Mouse (Mus musculus) CH12.LX (cell line): ENCODE measurements around the gene Ghr. TPM values are rescaled to one million over a fixed set of nuclear protein-coding genes. Genes with fewer than 3 reads are reported as not detected.

Experiments used
- DNase-seq: peaks from one replicate; pipeline ENCODE4 v3.0.0-alpha.2; 2013; ENCODE audit errors: extremely low read depth
- H3K27ac ChIP-seq: 2 replicates; pipeline ENCODE4 v1.5.1; 2012; ENCODE audit warnings: low read depth, mild to moderate bottlenecking, control low read depth, moderate library complexity; ENCODE audit not compliant: insufficient read depth
- H3K27me3 ChIP-seq: replicated peaks from 2 replicates; pipeline ENCODE3; 2012; ENCODE audit warnings: inconsistent platforms
- H3K36me3 ChIP-seq, 2 experiments: replicated peaks in 1 of 2; 2 replicates each; pipeline versions ENCODE3 to v1.6.1; 2012; ENCODE audit warnings: inconsistent platforms in 1 of 2, low read length in 1 of 2, mild to moderate bottlenecking in 1 of 2, mixed read lengths in 1 of 2, moderate library complexity in 1 of 2; ENCODE audit not compliant: control insufficient read depth in 1 of 2, insufficient read depth in 1 of 2
- H3K4me1 ChIP-seq, 2 experiments: 2 replicates each; pipeline ENCODE4 v1.6.1; 2012; ENCODE audit warnings: inconsistent platforms in 1 of 2, moderate library complexity in 1 of 2; ENCODE audit not compliant: insufficient read depth in 2 of 2, control insufficient read depth in 1 of 2
- H3K4me2 ChIP-seq: 2 replicates; pipeline ENCODE4 v1.6.1; 2012; ENCODE audit warnings: low read depth, mild to moderate bottlenecking, control low read depth; ENCODE audit not compliant: poor library complexity, insufficient read depth, severe bottlenecking
- H3K4me3 ChIP-seq, 3 experiments: fragments of 150-350 bp in 1 of 3; sonication (generic) in 1 of 3; replicated peaks in 1 of 3; 2 replicates each; pipeline versions ENCODE3 to v1.5.1; 2011 to 2012; ENCODE audit warnings: low read depth in 2 of 3, low read length in 2 of 3, mild to moderate bottlenecking in 2 of 3, moderate library complexity in 2 of 3, control low read depth in 1 of 3, improper control_type of control experiment in 1 of 3, inconsistent platforms in 1 of 3, mixed read lengths in 1 of 3; ENCODE audit not compliant: poor library complexity in 1 of 3
- H3K79me2 ChIP-seq: replicated peaks from 2 replicates; pipeline ENCODE4 v1.6.1; 2012; ENCODE audit warnings: mild to moderate bottlenecking, moderate library complexity; ENCODE audit not compliant: control insufficient read depth, poor library complexity, insufficient read depth, severe bottlenecking; ENCODE audit errors: extremely low read depth
- H3K9ac ChIP-seq: 2 replicates; pipeline ENCODE4 v1.6.1; 2012; ENCODE audit warnings: low read depth, mild to moderate bottlenecking, control low read depth, moderate library complexity; ENCODE audit not compliant: insufficient read depth
- H3K9me3 ChIP-seq: replicated peaks from 2 replicates; pipeline ENCODE3; 2012; ENCODE audit warnings: low read length, inconsistent platforms, mixed read lengths
- BHLHE40 ChIP-seq: IDR thresholded peaks from 2 replicates; pipeline ENCODE4 v1.6.1; 2011; ENCODE audit warnings: mild to moderate bottlenecking, low read depth, low read length, improper control_type of control experiment
- CHD1 ChIP-seq: IDR thresholded peaks from 2 replicates; pipeline ENCODE4 v1.6.1; 2012; ENCODE audit warnings: low read depth, low read length, improper control_type of control experiment, inconsistent platforms
- CHD2 ChIP-seq: IDR thresholded peaks from 2 replicates; pipeline ENCODE4 v1.6.1; 2011; ENCODE audit warnings: low read length, improper control_type of control experiment
- E2F4 ChIP-seq: IDR thresholded peaks from 2 replicates; pipeline ENCODE4 v1.6.1; 2011; ENCODE audit warnings: low read depth, low read length, improper control_type of control experiment; ENCODE audit not compliant: insufficient replicate concordance
- EP300 ChIP-seq: IDR thresholded peaks from 2 replicates; pipeline ENCODE4 v1.6.1; 2011; ENCODE audit warnings: low read length, improper control_type of control experiment
- JUN ChIP-seq: IDR thresholded peaks from 2 replicates; pipeline ENCODE4 v1.6.1; 2011; ENCODE audit warnings: low read depth, mild to moderate bottlenecking, low read length, improper control_type of control experiment, moderate library complexity; ENCODE audit not compliant: insufficient read depth
- JUND ChIP-seq: conservative IDR thresholded peaks from 2 replicates; pipeline ENCODE4 v1.6.1; 2011; ENCODE audit warnings: low read depth, low read length, improper control_type of control experiment
- MAX ChIP-seq: IDR thresholded peaks from 2 replicates; pipeline ENCODE4 v1.6.1; 2011; ENCODE audit warnings: low read length, improper control_type of control experiment
- MEF2A ChIP-seq: IDR thresholded peaks from 2 replicates; pipeline ENCODE4 v1.6.1; 2014; ENCODE audit warnings: low read depth, mild to moderate bottlenecking, inconsistent platforms, low read length, improper control_type of control experiment, borderline replicate concordance
- MXI1 ChIP-seq: IDR thresholded peaks from 2 replicates; pipeline ENCODE4 v1.6.1; 2011; ENCODE audit warnings: mild to moderate bottlenecking, low read depth, low read length, improper control_type of control experiment
- MYC ChIP-seq: IDR thresholded peaks from 2 replicates; pipeline ENCODE4 v1.6.1; 2011; ENCODE audit warnings: low read depth, mild to moderate bottlenecking, improper control_type of control experiment, low read length
- NRF1 ChIP-seq: IDR thresholded peaks from 2 replicates; pipeline ENCODE4 v1.6.1; 2014; ENCODE audit warnings: low read depth, mild to moderate bottlenecking, inconsistent platforms, low read length, improper control_type of control experiment, moderate library complexity
- POLR2AphosphoS2 ChIP-seq: IDR thresholded peaks from 2 replicates; pipeline ENCODE4 v1.6.1; 2011; ENCODE audit warnings: low read depth, low read length, improper control_type of control experiment
- RCOR1 ChIP-seq: conservative IDR thresholded peaks from 2 replicates; pipeline ENCODE4 v1.6.1; 2012; ENCODE audit warnings: low read depth, mild to moderate bottlenecking, inconsistent platforms, low read length, improper control_type of control experiment
- SIN3A ChIP-seq: IDR thresholded peaks from 2 replicates; pipeline ENCODE4 v1.6.1; 2012; ENCODE audit warnings: low read length, improper control_type of control experiment, inconsistent platforms
- TBP ChIP-seq: conservative IDR thresholded peaks from 2 replicates; pipeline ENCODE4 v1.6.1; 2011; ENCODE audit warnings: low read depth, low read length, improper control_type of control experiment
- TCF12 ChIP-seq: IDR thresholded peaks from 2 replicates; pipeline ENCODE4 v1.6.1; 2014; ENCODE audit warnings: low read depth, mild to moderate bottlenecking, inconsistent platforms, low read length, improper control_type of control experiment
- UBTF ChIP-seq: IDR thresholded peaks from 2 replicates; pipeline ENCODE4 v1.6.1; 2012; ENCODE audit warnings: low read depth, mild to moderate bottlenecking, inconsistent platforms, low read length, improper control_type of control experiment, moderate library complexity
- USF1 ChIP-seq: IDR thresholded peaks from 2 replicates; pipeline ENCODE4 v1.6.1; 2014; ENCODE audit warnings: low read depth, mild to moderate bottlenecking, inconsistent platforms, low read length, improper control_type of control experiment
- dilution Hi-C: fragments of 300-500 bp; cut with MboI; formaldehyde crosslinking; loops from 2 replicates; pipeline ENCODE4 v1.14.3; 2020; ENCODE audit warnings: low sequenced_read_pairs; ENCODE audit not compliant: extremely low pct_unique_long_range_greater_than_20kb, extremely low pct_ligation_motif_present
- in situ Hi-C: fragments of 300-500 bp; cut with MboI; formaldehyde crosslinking; loops from 3 replicates; pipeline ENCODE4 v1.14.3; 2019; ENCODE audit warnings: low sequenced_read_pairs, low pct_ligation_motif_present, low pct_unique_long_range_greater_than_20kb, mixed read lengths
- polyA plus RNA-seq: library from polyadenylated mRNA; unstranded; fragments of >175 nt; gene quantifications from 2 replicates; pipeline ENCODE4 v1.2.1, GENCODE M21; 2012; ENCODE audit warnings: low read depth; ENCODE audit not compliant: insufficient read length
- total RNA-seq, 2 experiments: library from RNA; depleted of rRNA; stranded (reverse); fragments of 300-350 nt in 1 of 2; fragments of >200 nt in 1 of 2; gene quantifications; 2 replicates each; pipeline ENCODE4 v1.2.3; 2012 to 2014

Ghr gene
- total and polyA plus RNA-seq, 3 experiments, result 0.42 to 1.7 (median 0.89) TPM

DNA sequence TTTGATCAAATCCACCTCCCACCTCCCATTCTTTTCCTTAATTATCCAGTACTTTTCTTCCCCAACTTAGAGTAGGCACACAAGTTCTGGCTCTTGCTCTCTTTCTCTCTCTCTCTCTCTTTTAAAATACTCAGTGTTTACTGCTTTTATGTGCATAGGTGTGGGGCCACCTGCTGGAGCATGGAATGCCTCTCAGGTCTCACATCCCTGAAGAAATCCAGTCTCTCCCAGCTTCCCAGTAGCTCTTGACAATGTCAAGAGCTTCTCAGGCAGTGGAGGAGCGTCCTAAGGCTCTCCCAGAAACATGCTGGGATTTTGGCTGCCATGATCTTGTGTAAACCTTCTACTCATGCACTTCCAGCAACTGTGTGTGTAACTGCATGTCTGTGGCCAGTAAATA is 253.0 kb downstream of the Ghr start:
- Histone ChIP-seq H3K4me2 (no peak overlapping the region), H3K27me3 (no peaks in the 10 kb centered on the region), H3K4me3 (no peak overlapping the region), H3K36me3 (no peaks in the 10 kb centered on the region), H3K4me1 (no peaks in the 10 kb centered on the region), H3K9me3 (no peaks in the 10 kb centered on the region), H3K27ac (no peak overlapping the region), H3K9ac (no peak overlapping the region), H3K79me2 (no peaks in the 10 kb centered on the region)
- DNase-seq, result no peak
- dilution Hi-C loops (no loop called here), in situ Hi-C loops (no loop called here)
- TF ChIP-seq MAX, result no peak
- TF ChIP-seq MEF2A, result no peak
- TF ChIP-seq CHD2, result no peak
- TF ChIP-seq TBP, result no peak
- no peak for TF ChIP-seq POLR2AphosphoS2
- TF ChIP-seq BHLHE40, result no peak
- TF ChIP-seq RCOR1, result no peak
- no peak for TF ChIP-seq NRF1
- no peak for TF ChIP-seq SIN3A
- no peak for TF ChIP-seq UBTF
- TF ChIP-seq EP300, result no peak
- TF ChIP-seq JUN, result no peak

- in situ Hi-C loops, result no loop called here
- Histone ChIP-seq H3K27ac (no peak overlapping the region), H3K4me3 (no peak overlapping the region), H3K79me2 (no peaks in the 10 kb centered on the region), H3K4me2 (no peak overlapping the region), H3K27me3 (no peaks in the 10 kb centered on the region), H3K9ac (no peak overlapping the region), H3K4me1 (no peaks in the 10 kb centered on the region), H3K9me3 (no peaks in the 10 kb centered on the region), H3K36me3 (no peaks in the 10 kb centered on the region)
- TF ChIP-seq MEF2A (no peak), E2F4 (no peak), JUN (no peak), RCOR1 (no peak), MYC (no peak), MXI1 (no peak), MAX (no peak), EP300 (no peak), NRF1 (no peak), USF1 (no peak), TCF12 (no peak), JUND (no peak), CHD1 (no peak)
- DNase-seq, result no peak
- dilution Hi-C loops, result no loop called here
Measured at GRCm38 (mm10) chr15:3323041-3323440, 260.3 kb downstream of the Ghr start.
